Mouse (Mus musculus): ENCODE results near the gene Ubr2.

Gene Ubr2

GRCm38 (mm10) chr17:46883107-46883506 lies 127.2 kb downstream of the Ubr2 start:
- no peak for DNase-seq (ENCODE audit: low read depth, low spot score)

GRCm38 (mm10) chr17:46881728-46882127 lies 128.6 kb downstream of the Ubr2 start:
- no peak for DNase-seq (ENCODE audit: low read depth, low spot score)

- DNase-seq (ENCODE audit: low read depth, low spot score) = no peak
Measured at GRCm38 (mm10) chr17:46880322-46880721, 130.0 kb downstream of the Ubr2 start.

GRCm38 (mm10) chr17:46879841-46880311 lies 130.5 kb downstream of the Ubr2 start:
- DNase-seq (ENCODE audit: low read depth, low spot score) = peak; percentile 86

All from skeletal muscle tissue, adult 2 months (tissue).